Mouse (Mus musculus): Measurements from ENCODE around the gene Gm13057. TPM values are rescaled to one million over a fixed set of nuclear protein-coding genes. Genes with fewer than 3 reads are reported as not detected.
"Not testable (repeated sequence)": the region's sequence is repeated elsewhere in the genome, so short reads cannot be mapped to it uniquely, and the experiment has no call there.

The Gm13057 gene
- polyA plus RNA-seq (2014; fragmentation: Nextera tagmentation; extraction: Ambion mirVana): not detected in 2 replicates

DNA sequence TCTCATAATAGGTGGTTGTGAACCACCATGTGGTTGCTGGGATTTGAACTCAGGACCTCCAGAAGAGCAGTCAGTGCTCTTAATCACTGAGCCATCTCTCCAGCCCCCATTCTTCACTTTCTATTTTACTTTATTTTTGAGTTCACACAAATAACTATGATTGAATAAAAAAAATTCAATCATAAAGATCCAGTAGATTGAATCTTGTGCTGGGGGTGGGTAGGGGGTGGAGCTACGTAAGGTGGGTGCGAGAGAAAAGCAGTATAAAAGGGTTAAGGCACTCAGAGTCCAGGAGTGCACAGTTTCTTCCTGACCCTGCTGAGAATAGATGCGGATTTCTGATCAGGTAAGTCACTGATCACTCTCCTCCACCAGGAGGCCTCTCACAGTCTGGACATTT lies at the start of gene Gm13057, which contains the start of gene BC080695:
Gene Gm13057 (plus strand): TSS at position 310 of the 400 bp plus-strand sequence.
Gene BC080695 (plus strand): TSS at position 301 of the 400 bp plus-strand sequence.
- not testable (repeated sequence) for H3K4me1 ChIP-seq (replicated peaks; ENCODE audit: control insufficient read depth, insufficient read depth, low read length); H3K27ac ChIP-seq (ENCODE audit: low read depth, low read length); H3K9ac ChIP-seq (ENCODE audit: low read depth, low read length); DNase-seq (ENCODE audit: low spot score); H3K9me3 ChIP-seq (ENCODE audit: control insufficient read depth, low read length); H3K4me3 ChIP-seq (ENCODE audit: low read depth, low read length); ATAC-seq (replicated peaks; ENCODE audit: low FRiP score); H3K27me3 ChIP-seq (replicated peaks; ENCODE audit: control insufficient read depth, insufficient read depth, low read length); H3K36me3 ChIP-seq (ENCODE audit: control insufficient read depth, insufficient read depth, low read length); H3K4me2 ChIP-seq
- no CpG with 5 or more reads among the region's 3 CpGs for WGBS

- Histone ChIP-seq H3K4me1 (replicated peaks; ENCODE audit: control insufficient read depth, insufficient read depth, low read length) (no peaks in the 10 kb centered on the region), H3K27ac (ENCODE audit: low read depth, low read length) (no peak within 1 kb of the TSS), H3K9ac (ENCODE audit: low read depth, low read length) (no peak within 1 kb of the TSS), H3K9me3 (ENCODE audit: control insufficient read depth, low read length) (no peaks in the 10 kb centered on the region), H3K36me3 (ENCODE audit: control insufficient read depth, insufficient read depth, low read length) (no peaks in the 10 kb centered on the region), H3K4me2 (no peak within 1 kb of the TSS), H3K27me3 (replicated peaks; ENCODE audit: control insufficient read depth, insufficient read depth, low read length) (no peaks in the 10 kb centered on the region), H3K4me3 (ENCODE audit: low read depth, low read length) (no peak within 1 kb of the TSS)
- WGBS: 77% methylated on average over 3 of the region's 3 CpGs
- ATAC-seq (replicated peaks; ENCODE audit: low FRiP score) (no peak), DNase-seq (ENCODE audit: low spot score) (no peak)
Measured at GRCm38 (mm10) chr4:143511043-143511442, 40.5 kb upstream of the Gm13057 start, which contains the start of gene Gm13043. Gene Gm13043, plus strand, starts transcription at chr4:143511343.

DNA sequence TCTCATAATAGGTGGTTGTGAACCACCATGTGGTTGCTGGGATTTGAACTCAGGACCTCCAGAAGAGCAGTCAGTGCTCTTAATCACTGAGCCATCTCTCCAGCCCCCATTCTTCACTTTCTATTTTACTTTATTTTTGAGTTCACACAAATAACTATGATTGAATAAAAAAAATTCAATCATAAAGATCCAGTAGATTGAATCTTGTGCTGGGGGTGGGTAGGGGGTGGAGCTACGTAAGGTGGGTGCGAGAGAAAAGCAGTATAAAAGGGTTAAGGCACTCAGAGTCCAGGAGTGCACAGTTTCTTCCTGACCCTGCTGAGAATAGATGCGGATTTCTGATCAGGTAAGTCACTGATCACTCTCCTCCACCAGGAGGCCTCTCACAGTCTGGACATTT lies 15.9 kb upstream of the Gm13057 start, which contains the start of gene Gm13040:
Gene Gm13040 (plus strand): TSS at position 301 of the 400 bp plus-strand sequence.
- not testable (repeated sequence) for H3K9ac ChIP-seq (ENCODE audit: low read depth, low read length); H3K27ac ChIP-seq (ENCODE audit: low read depth, low read length); H3K36me3 ChIP-seq (ENCODE audit: control insufficient read depth, insufficient read depth, low read length); H3K9me3 ChIP-seq (ENCODE audit: control insufficient read depth, low read length); H3K4me1 ChIP-seq (replicated peaks; ENCODE audit: control insufficient read depth, insufficient read depth, low read length); DNase-seq (ENCODE audit: low spot score); H3K4me2 ChIP-seq; H3K27me3 ChIP-seq (replicated peaks; ENCODE audit: control insufficient read depth, insufficient read depth, low read length); ATAC-seq (replicated peaks; ENCODE audit: low FRiP score); H3K4me3 ChIP-seq (ENCODE audit: low read depth, low read length)
- no CpG with 5 or more reads among the region's 3 CpGs for WGBS

Other genes starting within 250 kb of the Gm13057 start
- gene Lrrc38, start 202.0 kb upstream of the Gm13057 start, polyA plus RNA-seq (2014; fragmentation: Nextera tagmentation; extraction: Ambion mirVana): not detected in 2 replicates
- gene Pramel1, start 157.3 kb upstream of the Gm13057 start, polyA plus RNA-seq (2014; fragmentation: Nextera tagmentation; extraction: Ambion mirVana): not detected in 2 replicates
- 9.0 and 11.5 TPM in 2 replicates for gene Pramef8, start 139.3 kb upstream of the Gm13057 start, polyA plus RNA-seq (2014; fragmentation: Nextera tagmentation; extraction: Ambion mirVana)
- not detected in 2 replicates for gene Oog4, start 101.4 kb upstream of the Gm13057 start, polyA plus RNA-seq (2014; fragmentation: Nextera tagmentation; extraction: Ambion mirVana)
- not detected in 2 replicates for gene Gm13043, start 40.4 kb upstream of the Gm13057 start, polyA plus RNA-seq (2014; fragmentation: Nextera tagmentation; extraction: Ambion mirVana)
- gene Gm13040, start 15.8 kb upstream of the Gm13057 start, polyA plus RNA-seq (2014; fragmentation: Nextera tagmentation; extraction: Ambion mirVana): not detected in 2 replicates
- gene BC080695, start within 50 bp of the Gm13057 start, polyA plus RNA-seq (2014; fragmentation: Nextera tagmentation; extraction: Ambion mirVana): not detected in 2 replicates
- not detected in 2 replicates for gene Gm13083, start 63.3 kb downstream of the Gm13057 start, polyA plus RNA-seq (2014; fragmentation: Nextera tagmentation; extraction: Ambion mirVana)
- gene Gm13088, start 105.5 kb downstream of the Gm13057 start, polyA plus RNA-seq (2014; fragmentation: Nextera tagmentation; extraction: Ambion mirVana): not detected in 2 replicates
- gene Gm13089, start 151.0 kb downstream of the Gm13057 start, polyA plus RNA-seq (2014; fragmentation: Nextera tagmentation; extraction: Ambion mirVana): not detected in 2 replicates
- gene Gm13078, start 167.7 kb downstream of the Gm13057 start, polyA plus RNA-seq (2014; fragmentation: Nextera tagmentation; extraction: Ambion mirVana): not detected in 2 replicates
- not detected in 2 replicates for gene Gm13023, start 237.6 kb downstream of the Gm13057 start, polyA plus RNA-seq (2014; fragmentation: Nextera tagmentation; extraction: Ambion mirVana)

Measured in liver, embryonic 11.5 days (tissue).